Mouse (Mus musculus): ENCODE results near the gene Sycp2. TPM values are rescaled to one million over a fixed set of nuclear protein-coding genes. Genes with fewer than 3 reads are reported as not detected.

Gene Sycp2
- polyA plus RNA-seq, 1 experiment from 2014 or later: 0.46 TPM

GRCm38 (mm10) chr2:178324410-178324809 lies 83.1 kb downstream of the Sycp2 start:
- Histone ChIP-seq H3K9ac (no peak overlapping the region), H3K4me3 (no peak overlapping the region), H3K9me3 (no peaks in the 10 kb centered on the region), H3K4me2 (replicated peaks) (no peak overlapping the region), H3K36me3 (no peaks in the 10 kb centered on the region), H3K4me1 (peaks cover 13% of the 10 kb centered on the region), H3K27me3 (replicated peaks) (no peaks in the 10 kb centered on the region), H3K27ac (no peak overlapping the region)
- 92% methylated on average over 3 of the region's 3 CpGs for WGBS
- ATAC-seq (ENCODE audit: low FRiP score, low read depth): no peak

DNA sequence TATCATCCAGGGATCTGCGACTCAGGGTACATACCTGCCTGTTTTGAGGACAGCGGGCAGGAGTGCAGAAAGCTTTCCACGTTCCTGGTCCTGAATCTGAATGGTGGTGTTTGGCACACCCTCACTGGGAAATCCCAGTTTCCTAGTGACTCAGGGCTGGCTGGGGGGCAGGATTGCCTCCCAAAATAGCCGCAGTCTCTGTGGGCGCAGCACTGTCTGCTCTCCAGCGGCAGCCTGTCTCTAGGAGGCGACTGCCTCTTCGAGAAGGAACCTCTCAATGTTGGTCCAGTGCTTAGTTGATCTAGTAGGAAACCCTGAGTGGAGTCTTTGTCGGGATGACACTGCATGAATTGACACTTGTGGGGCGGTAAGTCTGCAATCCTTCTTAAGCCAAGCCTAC lies 86.2 kb downstream of the Sycp2 start:
- H3K9ac ChIP-seq: no peak overlapping the region
- no peak overlapping the region for H3K27ac ChIP-seq
- H3K4me1 ChIP-seq: no peaks in the 10 kb centered on the region
- no peak overlapping the region for H3K4me3 ChIP-seq
- H3K36me3 ChIP-seq: no peaks in the 10 kb centered on the region
- H3K27me3 ChIP-seq (replicated peaks): no peaks in the 10 kb centered on the region
- H3K4me2 ChIP-seq (replicated peaks): no peak overlapping the region
- no peaks in the 10 kb centered on the region for H3K9me3 ChIP-seq
- ATAC-seq (ENCODE audit: low FRiP score, low read depth): no peak
- 88% methylated on average over 10 of the region's 10 CpGs for WGBS

DNA sequence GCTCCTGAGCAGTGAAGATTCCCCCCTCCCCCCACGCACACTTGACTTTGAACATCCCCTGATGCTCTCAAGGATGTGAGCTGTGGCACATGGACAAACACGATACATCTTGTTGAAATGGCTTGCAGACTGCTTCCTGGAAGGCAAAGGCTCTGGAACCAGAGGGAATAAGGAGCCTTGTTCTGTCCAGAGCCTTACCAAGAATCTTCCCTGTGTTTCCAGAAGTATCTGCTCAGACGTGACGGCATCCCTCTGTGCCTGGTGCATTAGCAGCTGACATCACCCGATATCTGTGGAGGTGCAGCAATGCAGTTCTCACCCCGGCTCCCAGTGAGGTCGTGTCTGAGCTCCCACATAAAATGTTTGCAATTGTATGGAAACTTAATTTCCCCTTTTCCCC lies 87.7 kb downstream of the Sycp2 start:
- WGBS: 85% methylated on average over 7 of the region's 7 CpGs
- ATAC-seq (ENCODE audit: low FRiP score, low read depth): no peak
- Histone ChIP-seq H3K27ac (no peak overlapping the region), H3K4me1 (no peaks in the 10 kb centered on the region), H3K36me3 (no peaks in the 10 kb centered on the region), H3K4me2 (replicated peaks) (no peak overlapping the region), H3K27me3 (replicated peaks) (no peaks in the 10 kb centered on the region), H3K9ac (no peak overlapping the region), H3K9me3 (no peaks in the 10 kb centered on the region), H3K4me3 (no peak overlapping the region)

DNA sequence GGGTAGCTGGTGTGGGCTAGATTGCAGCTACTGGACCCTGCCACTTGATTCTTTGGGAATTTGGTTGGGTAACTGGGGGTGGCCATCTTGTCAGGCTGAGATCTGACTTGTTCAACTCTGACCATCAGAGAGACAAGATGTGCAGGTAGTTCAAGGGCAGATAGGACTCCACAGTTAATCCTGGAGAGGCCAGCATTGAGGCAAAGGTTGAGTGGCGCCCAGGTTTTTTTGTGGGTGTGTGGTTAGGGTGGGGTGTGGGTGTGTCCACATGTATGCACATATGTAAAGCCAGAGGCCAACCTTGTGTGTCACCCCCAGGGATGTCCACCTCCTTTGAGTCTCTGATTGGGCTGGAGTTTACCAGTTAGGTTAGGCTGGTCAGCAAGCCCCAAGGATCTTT lies 91.2 kb downstream of the Sycp2 start:
- Histone ChIP-seq H3K9ac (no peak overlapping the region), H3K9me3 (no peaks in the 10 kb centered on the region), H3K27ac (no peak overlapping the region), H3K36me3 (no peaks in the 10 kb centered on the region), H3K4me2 (replicated peaks) (no peak overlapping the region), H3K27me3 (replicated peaks) (no peaks in the 10 kb centered on the region), H3K4me1 (no peaks in the 10 kb centered on the region), H3K4me3 (no peak overlapping the region)
- ATAC-seq (ENCODE audit: low FRiP score, low read depth): no peak
- WGBS: 92% methylated on average over 1 of the region's 1 CpGs

- no peak overlapping the region for H3K9ac ChIP-seq
- no peak overlapping the region for H3K27ac ChIP-seq
- peaks cover 3% of the 10 kb centered on the region; the same call in 1 of the 2 replicates for H3K4me1 ChIP-seq
- ATAC-seq (ENCODE audit: low FRiP score, low read depth): no peak
- no peaks in the 10 kb centered on the region for H3K36me3 ChIP-seq
- no peaks in the 10 kb centered on the region for H3K9me3 ChIP-seq
- H3K4me3 ChIP-seq: no peak overlapping the region
- 84% methylated on average over 7 of the region's 7 CpGs for WGBS
- H3K4me2 ChIP-seq (replicated peaks): no peak overlapping the region
- H3K27me3 ChIP-seq (replicated peaks): no peaks in the 10 kb centered on the region
These were observed 93.9 kb downstream of the Sycp2 start for GRCm38 (mm10) chr2:178313539-178313938.

DNA sequence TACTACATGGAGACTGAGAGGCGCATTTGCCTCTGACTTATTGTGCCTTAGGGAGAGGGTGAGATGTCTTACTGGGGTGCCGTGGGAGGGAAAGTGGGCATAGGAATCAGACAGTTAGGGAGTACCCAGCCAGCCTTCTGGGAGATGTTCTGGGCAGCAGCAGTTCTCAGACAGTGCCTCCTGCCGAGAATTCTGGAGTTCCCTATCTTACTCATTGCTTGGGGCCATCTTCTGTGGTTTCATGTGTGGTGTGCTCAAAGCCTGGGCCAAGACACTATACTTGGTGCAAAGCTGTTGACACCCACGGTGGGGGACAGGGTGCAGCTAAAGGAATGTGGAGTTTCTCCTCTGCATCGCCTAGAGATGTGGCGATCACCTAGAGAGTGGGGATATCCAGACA lies 102.8 kb downstream of the Sycp2 start:
- H3K9ac ChIP-seq: no peak overlapping the region
- no peaks in the 10 kb centered on the region for H3K27me3 ChIP-seq (replicated peaks)
- no peak overlapping the region for H3K27ac ChIP-seq
- H3K4me2 ChIP-seq (replicated peaks): no peak overlapping the region
- ATAC-seq (ENCODE audit: low FRiP score, low read depth): no peak
- no peak overlapping the region for H3K4me3 ChIP-seq
- peaks cover 30% of the 10 kb centered on the region for H3K4me1 ChIP-seq
- peaks cover 3% of the 10 kb centered on the region; the same call in 1 of the 2 replicates for H3K36me3 ChIP-seq
- H3K9me3 ChIP-seq: no peaks in the 10 kb centered on the region
- 84% methylated on average over 6 of the region's 6 CpGs for WGBS

DNA sequence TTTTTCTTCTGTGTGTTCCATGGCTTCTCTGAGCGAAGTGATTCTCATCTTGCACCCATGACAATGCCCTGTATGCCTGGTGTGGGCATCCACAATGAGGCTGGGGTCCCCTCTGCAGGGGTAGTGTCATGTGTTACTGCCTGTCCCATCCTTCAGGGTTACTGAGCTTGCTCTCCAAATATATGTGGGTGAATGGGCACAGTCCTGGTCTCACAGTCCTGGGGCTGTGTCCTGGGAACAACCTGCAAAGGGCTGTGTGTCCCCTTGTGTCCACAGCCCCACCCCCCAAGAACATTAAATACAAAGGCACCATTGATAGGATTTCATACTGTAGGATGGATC lies 103.3 kb downstream of the Sycp2 start:
- Histone ChIP-seq H3K4me2 (replicated peaks) (no peak overlapping the region), H3K9me3 (no peaks in the 10 kb centered on the region), H3K27me3 (replicated peaks) (no peaks in the 10 kb centered on the region), H3K4me1 (peaks cover 30% of the 10 kb centered on the region), H3K4me3 (no peak overlapping the region), H3K9ac (no peak overlapping the region), H3K27ac (no peak overlapping the region), H3K36me3 (peaks cover 3% of the 10 kb centered on the region; the same call in 1 of the 2 replicates)
- ATAC-seq (ENCODE audit: low FRiP score, low read depth): peak; percentile 54
- 46% methylated on average over 1 of the region's 1 CpGs for WGBS

DNA sequence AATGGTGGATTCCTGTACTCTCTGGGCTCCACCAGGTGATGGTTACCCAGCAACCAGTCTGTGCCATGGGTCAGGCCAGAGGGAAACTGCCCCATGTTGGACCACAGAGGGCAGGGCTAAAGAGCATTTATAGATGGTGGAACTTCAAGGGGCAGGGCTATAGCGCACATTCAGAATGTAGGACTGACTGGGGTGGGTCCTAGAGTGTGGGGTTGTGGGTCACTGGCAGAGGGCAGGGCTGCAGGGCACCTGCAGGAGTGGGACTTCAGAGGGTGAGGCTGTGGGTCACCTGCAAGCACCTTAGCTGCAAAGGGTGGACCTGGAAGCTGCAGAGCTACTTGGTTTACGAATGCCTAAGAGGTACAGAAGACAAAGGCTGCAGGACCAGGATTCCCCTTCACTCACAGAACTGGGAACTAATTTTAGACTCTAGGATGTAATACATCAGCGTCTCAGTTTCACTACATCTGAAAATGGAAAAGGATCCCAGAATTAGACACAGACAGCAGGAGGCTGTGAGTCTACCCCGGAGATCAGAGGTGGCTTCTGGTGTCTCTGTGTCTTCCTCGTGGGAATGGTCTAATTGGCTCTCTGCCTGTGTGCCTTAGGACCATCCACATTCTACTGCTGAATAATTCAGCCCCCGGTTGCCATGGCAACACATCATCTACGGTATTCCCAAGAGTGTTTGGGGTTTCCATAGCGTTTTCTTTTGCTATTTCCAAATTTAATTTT lies 103.9 kb downstream of the Sycp2 start:
- no peaks in the 10 kb centered on the region for H3K9me3 ChIP-seq
- peaks cover 30% of the 10 kb centered on the region for H3K4me1 ChIP-seq
- peak overlapping the region; percentile 20; the same call in 1 of the 2 replicates for H3K4me2 ChIP-seq (replicated peaks)
- H3K36me3 ChIP-seq: peaks cover 3% of the 10 kb centered on the region; the same call in 1 of the 2 replicates
- no peak overlapping the region for H3K4me3 ChIP-seq
- H3K27me3 ChIP-seq (replicated peaks): no peaks in the 10 kb centered on the region
- no peak overlapping the region for H3K9ac ChIP-seq
- peak; percentile 79 for ATAC-seq (ENCODE audit: low FRiP score, low read depth)
- 48% methylated on average over 8 of the region's 8 CpGs for WGBS
- no peak overlapping the region for H3K27ac ChIP-seq

Other genes starting within 250 kb of the Sycp2 start
- 3.5 and 4.3 TPM in 2 replicates for gene Ppp1r3d, start 6.8 kb upstream of the Sycp2 start, polyA plus RNA-seq (2016; fragmentation: Nextera tagmentation; extraction: Ambion mirVana)
- gene Fam217b, start 6.8 kb upstream of the Sycp2 start, polyA plus RNA-seq (2016; fragmentation: Nextera tagmentation; extraction: Ambion mirVana): 4.7 and 6.3 TPM in 2 replicates
- 0.11 and 0.25 TPM in 2 replicates for gene Cdh26, start 22.8 kb upstream of the Sycp2 start, polyA plus RNA-seq (2016; fragmentation: Nextera tagmentation; extraction: Ambion mirVana)